Mouse (Mus musculus) MEL (cell line): Measurements from ENCODE around the gene Xirp2.

ENCODE experiments used
- CHD2 ChIP-seq: IDR thresholded peaks from 2 replicates; pipeline ENCODE4 v1.6.1; 2011; ENCODE audit warnings: low read length, improper control_type of control experiment
- CTCF ChIP-seq, 3 experiments: IDR thresholded peaks in 2 of 3; conservative IDR thresholded peaks in 1 of 3; 2 replicates each; pipeline ENCODE4 v1.5.1; 2011 to 2012; ENCODE audit warnings: low read length in 3 of 3, low read depth in 2 of 3, mild to moderate bottlenecking in 2 of 3, improper control_type of control experiment in 1 of 3, inconsistent platforms in 1 of 3, mixed read lengths in 1 of 3, moderate library complexity in 1 of 3; ENCODE audit not compliant: control insufficient read depth in 1 of 3, insufficient read depth in 1 of 3, poor library complexity in 1 of 3, severe bottlenecking in 1 of 3
- MXI1 ChIP-seq: IDR thresholded peaks from 2 replicates; pipeline ENCODE4 v1.6.1; 2011; ENCODE audit warnings: mild to moderate bottlenecking, low read depth, low read length, improper control_type of control experiment
- NRF1 ChIP-seq: IDR thresholded peaks from 2 replicates; pipeline ENCODE4 v1.6.1; 2014; ENCODE audit warnings: low read depth, mild to moderate bottlenecking, inconsistent platforms, low read length, improper control_type of control experiment, moderate library complexity; ENCODE audit not compliant: poor library complexity, insufficient read depth, severe bottlenecking

- TF ChIP-seq CTCF (IDR thresholded peaks at IDR 0.05 in 2 of 3, conservative IDR thresholded peaks at IDR 0.05 in 1 of 3; ENCODE audit: control insufficient read depth in 1 of 3, insufficient read depth in 1 of 3, low read depth in 2 of 3, low read length in 3 of 3, poor library complexity in 1 of 3, severe bottlenecking in 1 of 3) (no peak), CHD2 (no peak), MXI1 (no peak), NRF1 (no peak)
Measured at GRCm38 (mm10) chr2:67446772-67447171, 970 bp downstream of the Xirp2 start.
